Mouse (Mus musculus) ES-E14 (cell line): ENCODE measurements around the gene Gmppb. TPM values are rescaled to one million over a fixed set of nuclear protein-coding genes. Genes with fewer than 3 reads are reported as not detected.

Source experiments
- DNase-seq: peaks from one replicate; pipeline ENCODE4 v3.0.0-alpha.2; 2013; ENCODE audit warnings: low read depth, low spot score
- H3K27ac ChIP-seq: 2 replicates; pipeline ENCODE4 v1.5.1; 2012; ENCODE audit warnings: low read depth, mild to moderate bottlenecking, low read length, moderate library complexity, mixed read lengths; ENCODE audit not compliant: poor library complexity, insufficient read depth, severe bottlenecking
- H3K36me3 ChIP-seq: 2 replicates; pipeline ENCODE4 v1.6.1; 2012; ENCODE audit warnings: mild to moderate bottlenecking, low read length, moderate library complexity, mixed read lengths; ENCODE audit not compliant: control insufficient read depth, poor library complexity, insufficient read depth, severe bottlenecking
- H3K4me1 ChIP-seq, 2 experiments: fragments of 150-350 bp in 1 of 2; sonication (generic) in 1 of 2; 2 replicates each; pipeline ENCODE4 v1.6.1; 2012; ENCODE audit warnings: low read length in 2 of 2, mild to moderate bottlenecking in 1 of 2, mixed read lengths in 1 of 2; ENCODE audit not compliant: control insufficient read depth in 2 of 2, insufficient read depth in 2 of 2, poor library complexity in 1 of 2
- H3K4me3 ChIP-seq, 2 experiments: fragments of 150-350 bp in 1 of 2; sonication (generic) in 1 of 2; 2 replicates each; pipeline ENCODE4 v1.5.1; 2012; ENCODE audit warnings: low read length in 2 of 2, low read depth in 1 of 2, mild to moderate bottlenecking in 1 of 2, mixed read lengths in 1 of 2; ENCODE audit not compliant: insufficient read depth in 1 of 2, poor library complexity in 1 of 2, severe bottlenecking in 1 of 2
- H3K9ac ChIP-seq: 2 replicates; pipeline ENCODE4 v1.6.1; 2012; ENCODE audit warnings: low read depth, mild to moderate bottlenecking, low read length, mixed read lengths; ENCODE audit not compliant: poor library complexity, insufficient read depth, severe bottlenecking
- H3K9me3 ChIP-seq: fragments of 150-350 bp; sonication (generic); 2 replicates; pipeline ENCODE4 v1.6.1; 2012; ENCODE audit warnings: low read depth, mild to moderate bottlenecking, low read length; ENCODE audit not compliant: control insufficient read depth, insufficient read depth
- CHD2 ChIP-seq: IDR thresholded peaks from 2 replicates; pipeline ENCODE4 v1.6.1; 2014; ENCODE audit warnings: mild to moderate bottlenecking, low read depth, low read length, inconsistent platforms
- HCFC1 ChIP-seq: IDR thresholded peaks from 2 replicates; pipeline ENCODE4 v1.6.1; 2012; ENCODE audit warnings: low read length, inconsistent platforms, borderline replicate concordance; ENCODE audit not compliant: insufficient read depth
- MAFK ChIP-seq: IDR thresholded peaks from 2 replicates; pipeline ENCODE4 v1.6.1; 2014; ENCODE audit warnings: mild to moderate bottlenecking, low read depth, low read length, inconsistent platforms; ENCODE audit not compliant: insufficient read depth
- ZC3H11A ChIP-seq: IDR thresholded peaks from 2 replicates; pipeline ENCODE4 v1.6.1; 2012; ENCODE audit warnings: low read depth, mild to moderate bottlenecking, inconsistent platforms, low read length, borderline replicate concordance
- ZNF384 ChIP-seq: IDR thresholded peaks from 2 replicates; pipeline ENCODE4 v1.6.1; 2012; ENCODE audit warnings: low read depth, low read length, inconsistent platforms
- in situ Hi-C, 2 experiments: fragments of 600-800 bp; cut with MboI; formaldehyde crosslinking; loops; one replicate each; pipeline ENCODE4 v1.15.1; 2025; ENCODE audit warnings: low sequenced_read_pairs in 2 of 2, inconsistent platforms in 1 of 2; ENCODE audit not compliant: unreplicated experiment in 2 of 2
- total RNA-seq: library from RNA; depleted of rRNA; stranded (reverse); fragments of 300-350 nt; gene quantifications from 2 replicates; pipeline ENCODE4 v1.2.3, GENCODE M21; 2012; rRNA removed

The Gmppb gene
- total RNA-seq: 22.9 and 28.3 TPM in 2 replicates

GRCm38 (mm10) chr9:108049016-108049455 is at the start of gene Gmppb:
Gmppb (plus strand) TSS chr9:108049242.
- H3K4me3 ChIP-seq: peak within 1 kb of the TSS; percentile 92 to 97
- H3K4me1 ChIP-seq: peaks cover 0 to 13% of the 10 kb centered on the region in 2 experiments; a peak in 3 of 4 replicates
- H3K9me3 ChIP-seq: no peaks in the 10 kb centered on the region
- DNase-seq: peak; percentile 95
- in situ Hi-C loops: no loop called here
- peak within 1 kb of the TSS; percentile 89 for H3K9ac ChIP-seq
- H3K27ac ChIP-seq: peak within 1 kb of the TSS; percentile 54; the same call in 1 of the 2 replicates
- H3K36me3 ChIP-seq: peaks cover 31% of the 10 kb centered on the region
- 0 out of 2 replicates have a peak, but pooled peaks have one; percentile 28 for TF ChIP-seq HCFC1
- no peak for TF ChIP-seq ZNF384

- in situ Hi-C loops: no loop called here
- peak; percentile 87 for TF ChIP-seq CHD2
- TF ChIP-seq ZNF384: no peak
- no peak for TF ChIP-seq ZC3H11A
- Histone ChIP-seq H3K9ac (peak within 1 kb of the TSS; percentile 92), H3K4me1 (0 out of 4 replicates have a peak, but pooled peaks cover 0 to 3% of the 10 kb centered on the region in 2 experiments), H3K4me3 (peak within 1 kb of the TSS; percentile 87 to 93), H3K27ac (peak within 1 kb of the TSS; percentile 79), H3K36me3 (no peaks in the 10 kb centered on the region), H3K9me3 (no peaks in the 10 kb centered on the region)
- DNase-seq: peak; percentile 100
Observed at GRCm38 (mm10) chr9:108001922-108002770, 46.9 kb upstream of the Gmppb start, which contains the start of gene Ip6k1. Ip6k1 (plus strand) TSS chr9:108002501.

GRCm38 (mm10) chr9:108002778-108003530 is 46.1 kb upstream of the Gmppb start:
- H3K4me1 ChIP-seq: peaks cover 0 to 3% of the 10 kb centered on the region in 2 experiments; a peak in 2 of 4 replicates
- H3K9me3 ChIP-seq: no peaks in the 10 kb centered on the region
- H3K4me3 ChIP-seq: peak overlapping the region; percentile 87 to 93
- in situ Hi-C loops: no loop called here
- H3K9ac ChIP-seq: peak overlapping the region; percentile 92
- no peaks in the 10 kb centered on the region for H3K36me3 ChIP-seq
- no peak for TF ChIP-seq CHD2
- TF ChIP-seq HCFC1: no peak
- TF ChIP-seq ZC3H11A: no peak
- no peak for TF ChIP-seq ZNF384
- no peak for TF ChIP-seq MAFK
- no peak overlapping the region for H3K27ac ChIP-seq
- no peak for DNase-seq

- peak overlapping the region; percentile 92 for H3K9ac ChIP-seq
- no peaks in the 10 kb centered on the region for H3K36me3 ChIP-seq
- H3K4me1 ChIP-seq: peaks cover 0 to 8% of the 10 kb centered on the region in 2 experiments; a peak in 2 of 4 replicates
- DNase-seq: no peak
- TF ChIP-seq ZNF384 (no peak), ZC3H11A (no peak), CHD2 (no peak), MAFK (no peak), HCFC1 (no peak)
- H3K9me3 ChIP-seq: no peaks in the 10 kb centered on the region
- in situ Hi-C loops: no loop called here
- H3K4me3 ChIP-seq: peak overlapping the region; percentile 87 to 93
- no peak overlapping the region for H3K27ac ChIP-seq
Observed at GRCm38 (mm10) chr9:108003531-108003890, 45.5 kb upstream of the Gmppb start.
